29 mouse cellular contexts compared by ENCODE assay signal in genomic region chr10:128899759-128900490, GRCm38 (mm10). TPM values are rescaled to one million over a fixed set of nuclear protein-coding genes. Genes with fewer than 3 reads are reported as not detected.
DNase-seq lines count a peak whose midpoint lies in the region; TF ChIP-seq lines count a peak whose summit lies in the region.
"Had no signal": no experiment of that assay in that cellular context is flagged by ENCODE, and none has a peak within 500 bp of the region (broad histone marks: within the 10 kb centered on the region; RNA-seq: fewer than 3 reads in every experiment).

No protein-coding gene starts in this region.

- H3K9ac ChIP-seq in ES-E14 (ENCODE audit: insufficient read depth, low read depth, low read length, poor library complexity, severe bottlenecking), result no peak overlapping the region
- H3K9ac ChIP-seq: embryonic facial prominence, embryonic 13.5 days; forebrain, embryonic 15.5 days; hindbrain, embryonic 13.5 days; limb, embryonic 13.5 days; liver, embryonic 12.5 days; midbrain, embryonic 12.5 days; neural tube, embryonic 13.5 days had no signal

- in situ Hi-C loops in ES-E14 (cut with MboI; ENCODE audit: low sequenced_read_pairs in 2 of 2, unreplicated experiment in 2 of 2), result loop anchor here in 1 of 2 experiments (10.0 kb wide), 1 partner anchor 165 kb away; no protein-coding TSS in a partner anchor

- intact Hi-C loops in left cerebral cortex, postnatal 36 days (cut with DNase I), result loop anchor here (5.0 kb wide), 1 partner anchor 77 kb away; no protein-coding TSS in a partner anchor

- H3K36me3 ChIP-seq in ES-E14 (ENCODE audit: control insufficient read depth, insufficient read depth, low read length, poor library complexity, severe bottlenecking), result no peaks in the 10 kb centered on the region
- H3K36me3 ChIP-seq: embryonic facial prominence, embryonic 13.5 days; forebrain, embryonic 10.5 days; forebrain, embryonic 15.5 days; G1E; hindbrain, embryonic 13.5 days; limb, embryonic 13.5 days; liver, embryonic 12.5 days; midbrain, embryonic 12.5 days; neural tube, embryonic 13.5 days had no signal

- peaks cover 0 to 6% of the 10 kb centered on the region in 2 experiments; a peak in 1 of 4 replicates for H3K4me1 ChIP-seq in ES-E14 (ENCODE audit: control insufficient read depth in 2 of 2, insufficient read depth in 2 of 2, low read length in 2 of 2, poor library complexity in 1 of 2)

- peak overlapping the region; percentile 68; the same call in 1 of the 2 replicates for H3K27ac ChIP-seq in ES-E14 (ENCODE audit: insufficient read depth, low read depth, low read length, poor library complexity, severe bottlenecking)
- H3K27ac ChIP-seq: embryonic facial prominence, embryonic 13.5 days; forebrain, embryonic 10.5 days; forebrain, embryonic 15.5 days; hindbrain, embryonic 13.5 days; limb, embryonic 13.5 days; liver, embryonic 12.5 days; midbrain, embryonic 12.5 days; neural tube, embryonic 13.5 days had no signal

- H3K4me3 ChIP-seq in ES-E14 (ENCODE audit: insufficient read depth in 1 of 2, low read depth in 1 of 2, low read length in 2 of 2, poor library complexity in 1 of 2, severe bottlenecking in 1 of 2), result no peak overlapping the region
- H3K4me3 ChIP-seq: embryonic facial prominence, embryonic 13.5 days; forebrain, embryonic 10.5 days; forebrain, embryonic 15.5 days; hindbrain, embryonic 13.5 days; limb, embryonic 13.5 days; liver, embryonic 12.5 days; midbrain, embryonic 12.5 days; neural tube, embryonic 13.5 days had no signal

- no peaks in the 10 kb centered on the region for H3K9me3 ChIP-seq in ES-E14 (ENCODE audit: control insufficient read depth, insufficient read depth, low read depth, low read length)
- H3K9me3 ChIP-seq: embryonic facial prominence, embryonic 13.5 days; forebrain, embryonic 10.5 days; forebrain, embryonic 15.5 days; G1E; hindbrain, embryonic 13.5 days; limb, embryonic 13.5 days; liver, embryonic 12.5 days; megakaryocyte, embryonic 14.5 days; midbrain, embryonic 12.5 days; neural tube, embryonic 13.5 days had no signal

- DNase-seq in 416B (ENCODE audit: low read depth) (peak; percentile 66), ES-E14 (ENCODE audit: low read depth, low spot score) (no peak)
- peak; percentile 93 for DNase-seq in kidney, adult 9 months
- DNase-seq in kidney, postnatal 14 days, result peak; percentile 78
- no peak for DNase-seq in adrenal gland, adult 2 months
- no peak for DNase-seq in lung, postnatal 10 days
- no peak for DNase-seq in lung, postnatal 14 days
- DNase-seq in left cerebral cortex, postnatal 36 days (ENCODE audit: low spot score in 2 of 2), result no peak
- DNase-seq: adrenal gland, postnatal 14 days; B cell, adult 2 months; cerebellum, adult 18-20 months; cerebellum, postnatal 10 days; gastrocnemius, postnatal 25 days; heart, adult 18-20 months; heart, postnatal 36 days; lung, adult 2 months; right cerebral cortex, postnatal 4 days; thymus, postnatal 4 days had no signal

TF ChIP-seq in ES-E14, 5 proteins besides CTCF, POLR2A, EP300 and RAD21:
- TF ChIP-seq ZNF384 (IDR thresholded peaks at IDR 0.05; ENCODE audit: low read depth, low read length) (no peak), CHD2 (IDR thresholded peaks at IDR 0.05; ENCODE audit: low read depth, low read length) (no peak), ZC3H11A (IDR thresholded peaks at IDR 0.05; ENCODE audit: borderline replicate concordance, low read depth, low read length) (no peak), MAFK (IDR thresholded peaks at IDR 0.05; ENCODE audit: insufficient read depth, low read depth, low read length) (no peak), HCFC1 (IDR thresholded peaks at IDR 0.05; ENCODE audit: borderline replicate concordance, insufficient read depth, low read length) (no peak)

RNA-seq across cellular contexts. Expression of gene Cd63, which starts 0.9 kb away (rescaled TPM):
- 158 and 226 TPM in 2 replicates for total RNA-seq in ES-E14 (2012; rRNA removed)
- total RNA-seq in adrenal gland, adult 2 months (2021), result 100 to 1,000 TPM; 279 to 433 TPM
- polyA plus RNA-seq in adrenal gland, adult 2 months (2012; rRNA removed), result 38.2 and 44.2 TPM in 2 replicates
- total RNA-seq in left cerebral cortex, postnatal 36 days (2021), result 10 to 100 TPM; 59.5 to 64.6 TPM

RNA-seq across cellular contexts. Expression of gene Gdf11, which starts 8.4 kb away (rescaled TPM):
- total RNA-seq in ES-E14 (2012; rRNA removed), result 3.1 and 4.6 TPM in 2 replicates
- total RNA-seq in adrenal gland, adult 2 months (2021), result 1 to 10 TPM; 1.8 to 2.3 TPM
- 0.55 and 0.99 TPM in 2 replicates for polyA plus RNA-seq in adrenal gland, adult 2 months (2012; rRNA removed)
- total RNA-seq in left cerebral cortex, postnatal 36 days (2021), result 10 to 100 TPM; 12.6 to 14.7 TPM
- total RNA-seq: common myeloid progenitor, adult 5-6 weeks had no signal

RNA-seq across cellular contexts. Expression of gene Rdh5, which starts 22.8 kb away (rescaled TPM):
- 3.9 and 6.8 TPM in 2 replicates for total RNA-seq in ES-E14 (2012; rRNA removed)
- total RNA-seq in adrenal gland, adult 2 months (2021), result 10 to 100 TPM; 11.2 to 15.9 TPM
- polyA plus RNA-seq in adrenal gland, adult 2 months (2012; rRNA removed), result 24.3 and 29.3 TPM in 2 replicates
- total RNA-seq in left cerebral cortex, postnatal 36 days (2021), result 1 to 10 TPM; 6.7 to 7.0 TPM

RNA-seq across cellular contexts. Expression of gene Bloc1s1, which starts 23.9 kb away (rescaled TPM):
- 71.2 and 90.0 TPM in 2 replicates for total RNA-seq in ES-E14 (2012; rRNA removed)
- 100 to 1,000 TPM; 174 to 223 TPM for total RNA-seq in adrenal gland, adult 2 months (2021)
- 99.2 and 115 TPM in 2 replicates for polyA plus RNA-seq in adrenal gland, adult 2 months (2012; rRNA removed)
- 10 to 100 TPM; 85.2 to 95.4 TPM for total RNA-seq in left cerebral cortex, postnatal 36 days (2021)

RNA-seq across cellular contexts. Expression of gene Itga7, which starts 33.7 kb away (rescaled TPM):
- total RNA-seq in ES-E14 (2012; rRNA removed), result 10.1 and 17.6 TPM in 2 replicates
- total RNA-seq in adrenal gland, adult 2 months (2021), result 10 to 100 TPM in 1 of 2 experiments, 1 to 10 TPM in 1; 8.4 to 25.6 TPM
- 19.6 and 32.5 TPM in 2 replicates for polyA plus RNA-seq in adrenal gland, adult 2 months (2012; rRNA removed)
- 10 to 100 TPM; 13.0 to 16.5 TPM for total RNA-seq in left cerebral cortex, postnatal 36 days (2021)
- total RNA-seq: common myeloid progenitor, adult 5-6 weeks had no signal

Comparison
In these comparisons a context has a peak if more than half of its experiments do, and no peak if none do; other contexts are left out.
1. DNase-seq: peak in 416B (single experiment), kidney, adult 9 months (single experiment) and kidney, postnatal 14 days (single experiment); none in ES-E14 (single experiment), adrenal gland, adult 2 months (single experiment), lung, postnatal 10 days (single experiment), lung, postnatal 14 days (single experiment) and left cerebral cortex, postnatal 36 days (0 of 2).